Mouse (Mus musculus) cerebellum, postnatal 4 days (tissue): ENCODE results near the gene Cdh23.

Source experiments
- DNase-seq, 2 experiments: peaks; one replicate each; pipeline ENCODE4 v3.0.0; 2022; ENCODE audit warnings: low spot score in 2 of 2, mixed read lengths in 1 of 2

Cdh23 gene

DNA sequence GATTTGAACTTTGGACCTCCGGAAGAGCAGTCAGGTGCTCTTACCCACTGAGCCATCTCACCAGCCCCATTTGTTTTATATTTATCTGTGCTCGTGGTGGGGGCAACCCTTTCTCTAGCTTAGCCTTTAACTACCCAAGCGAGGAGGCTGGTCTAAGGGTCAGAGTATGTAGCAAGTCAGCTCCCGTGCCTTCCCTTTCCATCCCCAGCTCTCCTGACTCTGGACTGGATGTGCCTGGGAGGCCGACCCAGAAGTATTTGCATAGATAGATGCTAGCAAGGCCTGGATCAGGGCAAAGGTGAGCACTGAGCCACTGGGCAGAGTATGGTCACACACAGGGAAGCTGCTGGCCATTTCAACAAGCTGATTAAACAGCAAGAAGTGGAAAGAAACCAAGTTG is 12.5 kb upstream of the Cdh23 start:
- no peak for DNase-seq

DNA sequence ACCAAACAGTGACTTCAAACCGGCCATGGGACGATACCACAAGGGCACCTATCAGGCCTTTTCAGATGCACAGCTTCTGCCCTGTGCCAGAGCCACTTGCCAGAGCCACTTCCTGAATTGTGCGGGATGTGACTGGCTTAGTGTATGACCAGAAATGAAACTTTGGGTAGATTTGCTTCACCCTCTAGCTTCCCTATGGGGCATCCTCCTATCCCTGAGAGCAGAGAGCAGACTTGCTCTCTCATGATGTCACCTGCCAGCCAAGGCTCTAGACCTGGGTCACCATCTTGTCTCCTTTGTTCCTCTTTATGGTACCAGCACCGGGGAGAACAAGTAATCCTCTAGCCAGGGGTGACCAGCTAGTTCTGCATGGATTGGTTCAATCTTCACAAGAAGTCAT is 10.0 kb upstream of the Cdh23 start:
- DNase-seq, result no peak

DNA sequence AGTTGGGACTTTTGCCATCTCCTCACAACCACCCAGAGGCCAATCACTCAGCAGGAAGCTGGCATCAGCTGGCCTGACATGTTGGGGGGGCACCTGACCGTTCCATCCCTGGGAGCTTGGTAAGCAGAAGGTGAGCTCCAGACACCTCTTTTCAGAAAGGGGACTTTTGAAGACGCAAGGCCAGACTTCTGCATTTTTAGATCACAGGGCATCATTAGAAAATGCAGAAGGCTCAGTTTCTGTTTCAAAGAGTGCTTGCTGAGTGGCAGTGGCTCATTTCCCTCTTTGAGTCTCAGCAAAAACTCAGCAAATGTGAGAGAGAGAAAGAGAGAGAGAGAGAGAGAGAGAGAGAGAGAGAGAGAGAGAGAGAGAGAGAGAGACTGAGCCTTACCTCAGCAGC is 8.8 kb upstream of the Cdh23 start:
- no peak for DNase-seq

DNA sequence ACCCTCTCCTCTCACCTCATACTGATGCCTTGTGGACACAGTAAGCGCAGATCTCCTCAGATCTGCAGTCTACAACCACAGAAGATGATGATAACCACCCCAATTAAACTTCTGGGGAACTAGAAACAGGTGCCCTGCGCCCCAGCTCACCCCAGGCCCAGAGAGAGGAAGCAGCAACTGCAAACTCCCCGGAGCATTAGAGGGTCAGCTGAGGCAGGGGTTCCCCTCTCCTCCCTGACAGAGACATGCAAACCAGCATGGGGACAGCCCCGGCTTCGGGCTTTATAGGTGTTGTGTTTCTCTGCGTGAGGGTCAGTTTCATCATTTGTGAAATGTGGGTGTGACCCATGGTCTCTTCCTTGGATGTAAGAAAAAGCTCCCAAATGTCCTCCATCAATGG is 1.5 kb upstream of the Cdh23 start:
- no peak for DNase-seq

DNA sequence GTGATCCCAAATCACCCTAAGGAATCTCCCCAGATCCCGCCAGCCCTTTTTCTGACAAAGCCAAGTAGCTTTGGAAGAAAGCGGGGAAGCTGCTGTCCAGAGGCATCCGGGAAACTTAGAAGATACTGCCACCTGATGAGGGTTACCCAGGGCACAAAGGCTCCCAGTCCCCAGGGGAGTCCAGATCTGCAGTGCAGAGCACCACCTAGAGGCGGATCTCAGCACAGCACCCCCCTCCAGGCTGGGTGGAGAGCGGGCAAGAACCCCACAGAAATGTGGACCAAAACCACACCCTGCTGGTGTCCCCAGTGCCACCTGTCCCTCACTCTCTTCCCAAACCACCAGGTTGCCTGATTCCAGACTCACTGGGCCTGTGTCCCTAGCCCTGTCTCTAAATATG is 685 bp upstream of the Cdh23 start:
- peak; percentile 47 to 59 for DNase-seq

DNA sequence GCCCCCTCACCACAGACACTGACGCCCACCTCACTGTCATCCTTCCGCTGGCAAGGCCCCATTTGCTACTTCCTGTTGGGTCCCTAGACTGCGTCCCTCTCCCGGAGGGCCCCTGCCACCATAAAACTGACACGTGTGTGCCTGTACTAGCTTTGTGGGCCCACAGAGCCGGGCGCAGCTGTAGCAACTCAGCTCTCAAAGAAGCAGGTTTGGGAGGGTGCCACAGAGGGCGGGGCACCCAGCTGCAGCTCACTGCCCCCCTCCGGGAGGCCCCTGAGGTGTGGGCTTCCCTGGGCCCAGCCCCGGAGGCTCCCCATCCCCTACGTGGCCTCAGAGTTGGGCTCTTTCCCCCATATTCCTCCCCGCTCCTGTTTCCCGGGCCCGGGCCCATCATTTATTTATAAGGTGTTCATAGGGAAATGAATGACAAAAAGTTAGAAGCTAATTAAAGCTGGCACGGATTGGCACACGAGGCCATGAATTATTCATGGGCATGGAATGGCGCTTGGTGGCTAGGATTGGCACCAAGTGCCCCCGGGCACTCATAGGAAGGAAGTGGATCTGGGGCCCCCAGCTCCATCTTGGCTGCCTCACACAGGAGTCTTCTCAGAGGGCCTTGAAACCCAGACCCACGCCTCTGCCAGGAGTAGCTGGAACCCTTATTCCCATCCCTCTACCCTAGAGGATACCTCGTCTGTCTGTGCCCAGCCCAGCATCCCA is 4.5 kb downstream of the Cdh23 start:
- peak in 1 of 2 experiments; percentile 20 for DNase-seq

DNA sequence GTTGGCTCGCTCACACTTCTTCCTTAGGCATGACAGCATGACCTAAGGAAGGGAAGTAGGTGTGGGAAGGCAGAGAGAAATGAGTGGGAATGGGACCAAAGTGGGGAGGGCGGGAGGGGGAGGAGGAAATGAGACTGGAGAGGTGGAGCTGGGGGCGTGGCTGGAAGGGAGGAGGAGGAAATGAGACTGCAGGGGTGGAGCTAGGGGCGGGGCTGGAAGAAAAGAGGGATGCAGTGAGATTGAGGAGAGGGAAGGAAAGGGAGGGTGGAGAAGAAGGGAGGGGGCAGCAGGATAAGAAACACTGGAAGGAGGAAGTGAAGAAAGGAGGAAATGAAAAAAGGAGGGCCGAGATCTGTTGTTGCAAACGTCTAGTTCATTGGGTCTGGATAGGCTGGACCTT is 5.3 kb downstream of the Cdh23 start:
- no peak for DNase-seq

DNA sequence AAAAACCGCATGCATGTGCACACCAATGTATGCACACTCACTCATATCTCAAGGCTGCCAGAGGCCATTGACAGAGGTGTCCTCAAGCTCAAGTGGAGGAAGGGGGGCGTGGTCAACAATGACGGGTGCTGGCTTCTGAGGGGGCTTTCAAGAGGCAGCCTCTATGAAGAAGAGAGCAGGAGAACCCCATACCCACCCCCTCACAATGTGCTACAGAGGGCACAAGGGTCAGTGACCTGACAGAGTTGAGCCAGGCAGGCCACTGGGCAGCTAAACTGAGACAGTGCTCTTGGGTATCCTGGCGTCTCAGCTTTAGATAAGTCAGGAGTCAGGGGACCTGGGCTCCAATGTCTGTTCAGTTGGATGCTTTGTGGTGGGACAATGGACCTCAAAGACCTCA is 6.9 kb downstream of the Cdh23 start:
- DNase-seq, result no peak

DNA sequence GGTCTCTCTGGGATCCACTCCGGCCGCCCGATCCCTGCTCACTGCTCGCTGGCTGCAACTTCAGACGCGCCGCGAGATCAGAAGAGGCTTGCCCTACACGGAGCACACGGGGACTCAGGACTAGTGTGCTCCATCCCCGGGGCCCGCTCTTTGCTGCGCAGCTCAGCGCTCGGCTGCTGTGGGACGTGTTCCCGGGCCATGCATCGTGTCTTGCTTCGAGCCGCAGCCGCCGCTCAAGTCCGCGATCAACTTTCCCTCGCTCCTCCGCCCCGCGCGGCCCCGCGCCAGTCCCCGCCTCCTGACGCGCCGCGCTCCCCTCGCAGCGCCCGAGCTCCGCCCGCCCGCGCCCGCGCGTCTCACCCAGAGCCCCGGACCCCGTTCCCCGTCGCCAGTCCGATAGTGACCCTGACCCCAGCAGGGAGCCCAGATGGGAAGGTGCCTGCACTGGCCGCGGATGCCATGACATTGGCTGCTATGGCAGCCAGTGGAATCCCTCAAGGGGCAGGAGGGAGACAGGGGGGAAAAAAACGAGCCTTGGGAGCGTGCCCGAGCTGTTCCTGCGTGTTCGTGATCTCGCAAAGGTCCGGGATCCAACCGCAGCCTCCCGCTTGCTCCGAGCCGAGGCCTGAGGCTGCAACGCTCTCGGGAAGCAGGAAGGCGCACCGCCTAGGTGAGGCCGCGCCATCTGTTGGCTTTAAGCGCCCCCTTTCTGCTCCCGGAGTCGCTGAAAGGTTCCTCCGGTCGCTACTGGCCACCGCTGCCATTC is 9.1 kb downstream of the Cdh23 start:
- DNase-seq, result peak in 1 of 2 experiments; percentile 49

DNA sequence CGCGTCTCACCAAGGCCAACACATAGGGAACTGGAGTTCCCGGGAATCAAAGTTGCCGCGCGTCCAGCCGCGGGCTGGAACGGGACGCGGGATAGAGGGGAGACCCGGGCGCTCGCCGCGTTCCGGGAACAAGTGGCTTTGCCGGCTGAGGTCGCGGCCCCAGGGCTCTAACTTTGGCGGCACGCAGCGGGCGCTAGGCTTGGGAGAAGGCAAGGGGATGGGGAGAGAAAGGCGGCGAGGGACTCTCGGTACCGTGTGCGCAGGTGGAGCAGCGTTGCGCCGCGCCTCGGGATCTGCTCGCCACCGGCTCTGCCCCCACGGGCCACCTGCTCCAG is 9.7 kb downstream of the Cdh23 start:
- DNase-seq, result no peak

DNA sequence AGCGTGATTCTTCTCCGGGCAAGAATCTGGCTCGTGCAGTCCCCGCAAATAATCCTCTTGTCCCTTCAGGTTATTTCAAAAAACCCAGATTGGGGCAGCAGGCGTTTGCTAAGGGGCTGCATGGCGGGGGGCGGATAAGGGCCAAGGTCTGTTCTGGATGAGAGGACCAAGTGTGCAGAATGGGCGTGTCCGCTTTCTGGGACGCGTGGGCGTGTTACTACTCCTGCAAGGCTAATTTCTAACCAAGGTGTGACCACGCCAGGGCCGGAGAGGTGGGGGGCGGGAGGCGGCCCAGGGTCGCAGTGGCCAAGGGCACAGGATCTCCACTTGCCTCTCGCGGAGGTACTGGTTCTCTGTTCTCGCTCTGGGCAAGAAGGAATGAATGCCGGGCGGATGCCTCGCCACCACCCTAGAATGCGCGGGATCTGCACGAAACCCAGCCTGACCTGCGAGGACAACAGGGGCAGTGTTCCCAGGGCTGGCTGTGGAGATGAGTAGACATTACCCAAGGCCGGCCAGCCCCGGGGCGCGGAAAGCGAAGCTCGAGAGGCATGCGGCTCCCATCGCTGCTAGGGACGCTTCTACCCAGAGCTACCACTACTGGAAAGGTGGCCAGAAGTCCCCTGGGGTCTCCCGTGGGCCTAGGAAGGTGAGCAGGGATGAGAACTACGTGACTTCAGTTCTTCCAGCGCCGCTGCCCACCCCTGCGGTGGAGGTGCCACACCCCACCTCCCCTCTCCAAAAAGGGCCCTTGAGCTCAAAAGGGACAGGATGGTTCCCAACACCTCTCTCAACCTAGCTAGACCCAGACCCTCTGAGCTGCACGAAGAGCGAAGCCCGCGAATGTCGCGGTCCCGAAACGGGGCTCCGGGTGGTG is 10.3 kb downstream of the Cdh23 start:
- DNase-seq, result no peak

DNA sequence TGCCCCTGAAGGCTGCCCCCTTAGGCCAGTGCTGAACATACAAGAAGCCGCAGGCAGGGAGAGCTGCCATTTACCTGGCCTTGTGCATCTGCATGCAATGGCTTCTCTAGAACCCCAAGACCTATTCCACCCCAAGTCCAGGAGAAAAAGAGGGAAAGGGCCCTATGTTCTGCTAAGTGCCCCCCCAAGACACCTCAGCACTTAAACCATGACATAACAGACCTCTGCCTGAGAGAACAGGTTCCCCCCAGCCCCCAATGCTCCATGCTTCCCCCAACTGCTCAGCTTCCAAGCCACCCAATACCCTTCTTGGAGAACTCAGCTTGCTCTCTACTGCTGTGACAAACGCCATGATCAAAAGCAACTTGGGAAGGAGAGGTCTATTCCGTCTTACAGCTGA is 17.4 kb downstream of the Cdh23 start:
- DNase-seq, result no peak

DNA sequence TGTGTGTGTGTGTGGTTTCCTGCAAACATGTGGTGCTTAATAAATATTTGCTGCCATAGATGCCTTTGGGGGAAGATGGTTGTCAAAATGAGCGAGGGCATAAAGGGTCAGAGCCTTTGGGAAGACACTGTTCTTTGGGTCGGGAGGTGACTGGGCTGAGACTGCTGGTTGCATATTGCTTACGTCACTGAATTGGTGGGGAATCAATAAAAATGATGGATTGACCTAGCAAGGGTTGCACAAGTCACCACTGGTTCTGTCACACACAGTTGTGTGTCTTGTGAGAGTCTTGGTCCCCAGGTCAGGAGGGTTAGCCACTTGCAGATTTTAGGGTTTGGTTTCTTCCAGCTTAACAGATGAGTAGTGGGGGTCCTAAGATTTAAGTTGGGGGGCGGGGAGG is 19.0 kb downstream of the Cdh23 start:
- DNase-seq, result no peak

DNA sequence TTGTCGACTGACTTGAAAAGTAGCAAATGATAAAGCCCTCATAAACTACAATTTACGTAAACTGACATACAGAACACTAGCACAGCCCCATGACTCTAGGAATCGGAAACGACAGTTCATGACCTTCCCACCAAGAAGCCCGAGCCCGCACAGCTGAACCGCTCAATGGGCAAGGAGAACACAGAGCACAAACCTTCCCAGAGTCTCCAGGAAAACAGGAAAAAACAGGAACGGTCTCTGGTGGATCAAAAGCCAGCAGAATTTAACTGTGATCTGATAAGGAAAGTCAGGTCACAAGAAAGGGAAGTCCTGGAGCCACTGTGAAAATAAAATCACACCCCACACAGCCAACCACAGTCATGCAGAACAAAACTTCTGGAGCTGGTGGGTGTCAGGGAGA is 26.1 kb downstream of the Cdh23 start:
- DNase-seq, result no peak

DNA sequence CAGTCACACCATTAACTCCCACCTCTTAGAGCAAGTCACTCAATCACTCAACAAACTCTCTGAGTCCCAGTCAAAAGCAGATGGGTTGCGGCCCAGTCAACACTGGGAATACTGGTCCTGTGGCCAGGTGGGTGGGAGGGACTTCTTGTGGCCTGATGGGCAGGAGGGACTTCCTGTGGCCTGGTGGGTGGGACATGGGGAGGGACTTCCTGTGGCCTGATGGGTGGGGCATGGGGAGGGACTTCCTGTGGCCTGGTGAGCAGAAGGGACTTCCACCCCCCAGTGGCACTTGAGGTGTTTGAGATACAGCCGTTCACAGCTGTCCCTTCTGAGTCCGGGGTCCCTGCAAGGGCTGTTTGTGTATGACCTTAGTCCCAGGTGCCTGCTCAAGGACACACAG is 27.7 kb downstream of the Cdh23 start:
- DNase-seq, result no peak

DNA sequence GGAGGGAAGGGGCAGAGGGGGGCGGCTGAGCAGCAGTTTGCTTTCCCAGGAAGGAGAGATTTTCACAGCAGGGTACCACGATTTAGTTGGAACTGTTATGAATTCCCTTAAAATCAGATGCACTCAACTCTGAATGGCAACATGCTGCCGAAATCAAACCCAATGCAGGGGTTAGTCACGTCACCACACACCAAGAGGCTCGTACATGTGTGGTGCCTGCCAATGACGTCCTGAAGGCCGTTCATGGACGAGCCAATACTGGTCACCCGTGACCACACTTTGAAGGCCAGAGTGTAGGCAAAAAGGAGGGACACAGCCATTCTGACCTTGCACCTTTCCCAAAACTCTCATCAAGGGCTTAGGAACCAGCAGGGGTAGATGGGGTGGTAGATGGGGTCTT is 35.3 kb downstream of the Cdh23 start:
- no peak for DNase-seq

DNA sequence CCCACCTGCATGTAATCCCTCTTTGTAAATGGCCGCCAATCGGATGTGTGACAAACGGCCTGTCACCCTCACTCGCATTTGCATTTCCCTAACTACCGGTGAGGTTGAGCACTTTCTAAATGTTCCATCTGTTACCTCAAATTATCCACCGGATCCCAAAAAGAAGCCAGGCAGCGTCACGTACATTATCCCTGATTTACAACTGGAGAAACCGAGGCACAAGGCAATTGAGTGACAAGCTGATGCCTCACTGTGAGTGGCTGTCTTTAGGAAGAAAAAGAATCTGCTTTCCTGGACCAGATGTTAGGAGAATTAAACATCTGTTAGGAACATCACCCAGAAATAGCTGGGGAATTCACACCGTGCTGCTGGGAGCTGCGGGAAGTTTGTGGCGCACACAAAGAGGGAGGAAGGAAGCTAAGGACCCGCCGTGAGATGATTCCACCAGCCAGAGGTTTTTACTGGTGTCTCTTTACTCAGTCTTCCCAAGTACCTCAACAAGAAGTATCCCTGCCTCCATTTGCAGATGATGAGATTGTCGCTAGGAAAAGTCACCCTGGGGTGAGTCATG is 36.8 kb downstream of the Cdh23 start:
- DNase-seq, result no peak

DNA sequence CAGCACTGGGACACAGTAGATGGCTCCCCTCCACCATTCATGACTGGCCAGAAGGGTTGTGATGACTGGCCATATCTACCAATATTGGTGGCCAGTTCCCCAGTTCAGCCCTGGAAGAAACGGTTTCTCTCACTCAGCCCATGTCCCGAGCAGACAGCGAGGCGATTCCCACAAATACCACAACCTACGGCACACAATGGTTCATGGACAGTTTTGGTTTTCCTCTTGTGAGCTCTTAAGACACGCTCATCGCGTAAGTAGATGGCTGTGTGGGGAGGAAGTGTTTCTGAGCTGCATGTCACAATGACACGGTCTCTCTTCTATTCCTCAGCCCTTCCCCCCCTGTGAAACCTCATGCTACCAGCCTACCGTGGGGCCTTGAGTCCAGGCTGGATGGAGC is 38.1 kb downstream of the Cdh23 start:
- no peak for DNase-seq

DNA sequence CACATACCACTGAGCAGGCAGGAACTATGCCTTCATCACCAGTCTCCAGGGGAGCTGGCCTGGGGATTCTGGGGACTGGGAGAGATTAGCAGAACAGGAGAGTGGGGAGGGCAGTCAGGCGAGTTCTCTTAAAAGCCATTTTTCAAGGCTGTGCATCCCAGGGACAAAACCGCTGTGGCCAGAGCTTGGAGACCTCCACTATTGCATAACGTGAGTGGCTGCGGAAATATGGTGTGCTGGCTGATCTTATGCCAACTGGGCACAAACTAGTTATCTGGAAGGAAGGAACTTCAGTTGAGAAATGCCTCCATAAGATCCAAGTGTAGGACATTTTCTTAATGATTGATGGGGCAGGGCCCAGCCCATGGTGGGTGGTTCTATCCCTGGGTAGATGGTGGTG is 42.6 kb downstream of the Cdh23 start:
- DNase-seq, result no peak

DNA sequence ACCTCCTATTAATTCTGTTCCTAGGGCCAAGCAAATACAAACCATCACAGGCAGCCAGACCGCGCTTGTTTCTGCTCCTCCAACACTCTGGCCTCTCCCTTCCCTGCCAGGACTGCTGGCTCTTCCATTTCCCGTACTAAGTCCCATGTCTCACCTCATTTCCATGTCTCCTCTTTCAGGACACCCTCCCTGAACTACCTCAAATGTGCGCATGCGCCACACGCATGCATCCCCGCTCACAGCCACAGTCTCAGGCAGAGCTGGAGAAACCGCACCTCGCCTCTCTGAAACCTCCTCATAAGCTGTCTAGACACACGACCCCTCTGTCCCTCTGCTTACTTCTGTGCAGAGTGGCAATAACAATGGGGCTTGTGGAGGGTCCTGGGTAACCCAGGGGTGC is 43.2 kb downstream of the Cdh23 start:
- no peak for DNase-seq

DNA sequence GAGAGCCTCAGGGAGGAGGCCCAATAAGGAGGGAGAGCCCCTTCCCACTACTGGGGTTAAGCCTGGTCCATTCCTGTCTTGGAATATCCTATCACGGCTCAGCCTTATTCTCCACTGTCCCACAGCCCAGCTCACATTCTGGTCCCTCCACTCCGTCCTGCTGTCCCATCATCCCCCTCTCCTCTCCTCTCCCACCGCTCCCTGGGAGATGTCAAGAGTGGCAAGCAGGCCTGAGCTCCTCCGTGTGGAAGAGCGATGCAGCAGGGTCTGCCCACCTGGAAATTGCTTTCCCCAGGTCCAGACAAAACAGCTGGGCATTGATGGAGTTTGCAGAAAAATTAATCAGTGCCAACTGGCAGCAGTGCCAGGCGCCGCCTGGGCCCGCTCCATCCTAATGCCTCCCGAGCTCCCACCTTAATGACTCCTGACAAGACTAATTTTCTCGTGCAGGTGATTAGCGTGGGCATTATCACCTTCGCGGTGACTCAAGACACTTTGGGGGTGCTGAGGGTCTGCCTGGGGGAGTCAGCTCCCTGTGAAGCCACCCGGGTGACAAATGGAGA is 52.1 kb downstream of the Cdh23 start:
- DNase-seq, result no peak

DNA sequence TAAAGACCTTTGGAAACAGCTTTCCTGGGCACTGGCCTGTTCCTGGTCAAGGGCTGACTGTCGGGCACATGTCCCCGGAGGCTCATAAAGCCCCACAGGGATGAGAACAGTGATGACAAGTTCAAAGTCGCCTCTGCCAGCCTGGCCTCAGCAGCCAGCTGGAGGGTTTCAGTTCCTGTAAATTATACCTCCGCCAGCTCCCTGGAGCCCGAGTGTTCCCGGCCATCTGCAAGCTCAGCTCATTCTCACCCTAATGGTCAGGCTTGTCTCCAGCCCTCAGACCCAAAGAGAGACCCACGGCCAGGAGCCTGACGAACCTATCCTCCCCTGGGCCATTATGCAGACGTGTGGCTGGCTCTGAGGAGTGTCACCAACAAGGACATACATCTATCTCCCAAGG is 57.0 kb downstream of the Cdh23 start:
- no peak for DNase-seq
